Mouse (Mus musculus) kidney, adult 2 months (tissue): ENCODE measurements around the gene Mrfap1.
"Not testable (repeated sequence)": the region's sequence is repeated elsewhere in the genome, so short reads cannot be mapped to it uniquely, and the experiment has no call there.

Experiments used
- CTCF ChIP-seq: fragments of 200-500 bp; conservative IDR thresholded peaks from 2 replicates; pipeline ENCODE4 v1.5.1; 2011; ENCODE audit warnings: low read depth, mild to moderate bottlenecking, control low read depth, low read length, moderate library complexity, mixed read lengths; ENCODE audit not compliant: insufficient read depth, insufficient read length
- POLR2A ChIP-seq: fragments of 200-500 bp; IDR thresholded peaks from one replicate; pipeline ENCODE4 v1.6.1; 2011; ENCODE audit warnings: low read depth, low read length, control low read depth

- not testable (repeated sequence) for TF ChIP-seq CTCF, POLR2A
These were observed 801 bp downstream of the Mrfap1 start for GRCm38 (mm10) chr5:36795647-36796295.
